Mouse (Mus musculus) G1E-ER4 (cell line): ENCODE results near the gene Cacna1d. TPM values are rescaled to one million over a fixed set of nuclear protein-coding genes. Genes with fewer than 3 reads are reported as not detected.

Experiments
- GATA1 ChIP-seq: IDR thresholded peaks from one replicate; pipeline ENCODE4 v1.8.0; 2012; ENCODE audit warnings: low read length, inconsistent platforms
- polyA plus RNA-seq: library from polyadenylated mRNA; stranded (reverse); fragments of >175 nt; gene quantifications from 2 replicates; pipeline ENCODE4 v1.2.3, GENCODE M21; 2012

Gene Cacna1d
- polyA plus RNA-seq, 1 experiment: not detected

DNA sequence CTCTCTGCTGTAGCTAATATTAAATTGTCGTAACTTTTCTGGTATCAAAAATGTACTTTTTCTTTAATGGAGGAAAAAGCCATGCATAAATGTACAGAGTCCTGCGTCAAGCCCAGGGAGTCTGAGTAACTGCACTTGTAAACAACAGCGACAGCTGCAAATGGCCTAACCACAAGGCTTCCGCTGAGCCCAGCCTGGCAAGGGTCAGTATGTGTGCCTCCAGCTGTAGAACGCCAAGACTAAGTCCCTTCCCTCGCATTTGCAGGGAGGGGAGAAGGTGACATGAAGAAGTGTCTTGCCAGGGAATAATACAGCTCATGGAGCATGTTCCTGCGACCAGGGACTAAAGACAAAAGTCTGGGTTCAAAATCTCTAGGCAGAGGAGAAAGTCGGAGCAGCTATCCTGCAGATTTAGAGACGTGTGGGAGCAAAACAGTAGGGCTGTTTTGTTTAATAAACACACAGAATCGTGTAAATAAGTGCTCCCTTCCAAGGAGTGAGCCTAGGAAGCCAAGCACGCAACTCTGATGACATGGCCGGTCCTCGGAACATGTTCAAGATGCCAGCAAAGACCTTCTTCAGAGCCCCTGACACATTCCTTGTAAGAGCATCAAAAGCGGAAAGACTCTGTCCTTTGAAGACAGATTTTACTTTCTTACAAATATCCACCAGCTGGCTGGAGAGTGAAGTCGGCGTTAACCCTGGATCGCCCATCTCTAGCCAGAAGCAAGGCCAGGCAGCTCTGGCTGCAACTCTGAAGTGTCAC, 160.7 kb downstream of the Cacna1d start:
- TF ChIP-seq GATA1: no peak

DNA sequence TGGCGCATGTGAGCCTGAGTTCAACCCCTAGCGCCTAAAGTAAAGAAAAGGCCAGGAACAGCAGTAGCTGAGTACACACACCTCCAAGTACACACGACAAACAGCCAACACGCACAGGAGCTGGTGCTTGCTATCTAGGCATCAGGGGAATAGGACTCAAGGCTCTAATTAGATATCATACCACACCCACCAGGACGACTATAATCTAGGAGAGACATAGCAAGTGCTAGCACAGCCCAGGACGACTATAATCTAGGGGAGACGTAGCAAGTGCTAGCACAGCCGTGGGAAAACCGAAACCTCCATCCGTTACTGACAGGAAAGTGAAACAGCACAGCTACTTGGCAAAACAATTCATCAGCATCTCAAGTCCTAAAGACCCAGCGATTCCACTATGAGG, 162.1 kb downstream of the Cacna1d start:
- no peak for TF ChIP-seq GATA1

GRCm38 (mm10) chr14:30327452-30327851, 163.8 kb downstream of the Cacna1d start:
- TF ChIP-seq GATA1: no peak

GRCm38 (mm10) chr14:30327051-30327450, 164.2 kb downstream of the Cacna1d start:
- TF ChIP-seq GATA1: no peak

DNA sequence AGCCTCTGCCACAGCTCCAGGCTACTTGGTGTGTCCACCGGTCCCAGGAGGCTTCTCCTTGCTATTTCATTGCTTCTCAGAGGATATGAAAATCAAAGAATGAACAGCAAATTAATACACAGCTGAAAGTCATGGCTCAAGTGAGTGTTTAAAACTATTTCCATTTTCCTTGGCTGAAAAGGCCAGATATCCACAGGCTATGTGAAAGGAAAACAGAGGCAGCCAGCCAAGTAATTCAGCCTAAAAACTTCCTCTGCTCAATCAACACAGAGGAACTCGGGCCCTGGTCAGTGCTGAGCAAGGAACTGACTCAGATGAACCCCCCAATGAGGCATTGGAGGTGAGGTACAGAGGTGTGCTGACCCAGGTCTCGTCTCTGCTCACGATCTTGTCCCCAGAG, 165.0 kb downstream of the Cacna1d start:
- no peak for TF ChIP-seq GATA1

GRCm38 (mm10) chr14:30324994-30325393, 166.3 kb downstream of the Cacna1d start:
- no peak for TF ChIP-seq GATA1

DNA sequence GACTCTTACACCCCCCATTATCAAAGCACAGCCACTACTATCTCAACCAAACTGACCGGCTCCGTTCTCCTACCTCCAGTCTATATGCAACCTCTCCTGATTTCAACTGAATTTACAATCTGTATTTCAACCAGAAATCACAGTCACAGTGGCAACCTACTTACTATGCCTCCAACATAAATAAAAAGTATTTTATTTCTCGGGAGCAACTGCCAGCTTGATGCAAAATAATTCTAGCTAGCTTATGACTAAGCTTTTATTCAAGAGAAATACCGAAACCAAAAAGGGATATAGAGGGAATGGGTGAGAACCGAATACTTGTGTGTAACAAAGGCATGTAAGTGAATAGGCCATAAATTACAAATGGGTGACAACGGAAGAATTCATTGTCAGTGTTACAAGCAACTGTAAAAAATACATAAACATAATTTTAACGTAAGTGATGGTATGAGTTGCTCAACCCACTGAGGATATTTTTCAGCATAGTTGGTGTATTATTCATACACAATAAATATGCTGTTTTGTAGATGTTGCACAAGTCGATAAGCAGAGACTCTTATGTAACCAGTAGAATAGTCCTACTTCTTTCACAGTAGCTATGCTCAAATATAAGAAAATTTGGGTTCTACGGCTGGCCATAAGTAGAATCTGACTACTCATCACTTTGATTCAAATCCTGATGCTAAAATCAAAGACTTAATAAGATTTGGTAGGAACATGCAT, 172.4 kb downstream of the Cacna1d start:
- TF ChIP-seq GATA1: no peak

GRCm38 (mm10) chr14:30318293-30318692, 173.0 kb downstream of the Cacna1d start:
- TF ChIP-seq GATA1: no peak

DNA sequence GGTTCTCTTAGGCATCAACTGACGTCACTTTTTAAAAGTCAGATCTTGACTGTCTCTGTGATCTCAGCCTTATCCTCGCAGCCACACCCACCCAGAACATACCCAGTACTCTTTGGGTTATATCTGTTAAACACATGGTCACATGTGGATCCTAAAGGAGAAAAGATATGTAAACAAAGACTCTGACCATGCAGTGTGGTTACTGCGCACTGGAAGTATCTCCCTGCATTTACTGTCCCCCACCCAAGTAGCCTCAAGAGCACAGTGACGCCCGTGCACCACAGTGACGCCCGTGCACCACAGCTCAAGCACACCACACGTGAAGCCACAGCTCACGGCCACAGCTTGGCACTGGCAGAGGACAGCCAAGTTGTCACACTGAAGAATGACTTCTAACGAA, 173.6 kb downstream of the Cacna1d start:
- no peak for TF ChIP-seq GATA1

DNA sequence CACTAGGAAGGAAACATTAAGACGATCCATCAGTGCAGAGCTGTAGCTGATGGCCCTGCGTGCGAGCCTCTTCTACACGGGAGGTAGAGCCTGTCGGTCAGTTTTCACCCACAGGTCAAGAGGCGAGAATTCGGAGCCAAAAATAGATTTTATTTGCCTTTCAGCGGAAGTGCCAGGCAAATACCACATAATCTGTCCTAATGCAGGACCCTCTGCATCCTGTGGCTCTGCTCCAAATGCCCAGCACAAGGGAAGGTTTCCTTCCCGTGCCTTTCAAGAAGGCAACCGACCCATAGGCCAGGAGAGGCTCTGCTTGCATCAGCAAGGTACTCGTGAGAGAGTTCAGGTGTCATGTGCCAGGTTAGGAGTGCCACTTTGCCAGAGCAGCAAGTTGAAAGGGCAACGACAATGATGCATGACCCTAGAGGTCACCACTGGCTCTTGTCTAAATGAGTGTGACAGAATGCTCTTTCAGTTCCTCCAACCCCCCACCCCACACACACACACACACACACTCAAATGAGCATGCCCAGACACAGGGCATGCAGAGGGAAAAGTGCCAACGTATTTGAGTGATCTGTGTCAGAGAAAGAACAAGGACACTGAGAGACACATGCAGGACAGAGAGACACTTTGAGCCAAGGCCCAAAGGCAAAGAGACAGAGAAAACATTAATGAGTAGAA, 179.9 kb downstream of the Cacna1d start:
- TF ChIP-seq GATA1: no peak

DNA sequence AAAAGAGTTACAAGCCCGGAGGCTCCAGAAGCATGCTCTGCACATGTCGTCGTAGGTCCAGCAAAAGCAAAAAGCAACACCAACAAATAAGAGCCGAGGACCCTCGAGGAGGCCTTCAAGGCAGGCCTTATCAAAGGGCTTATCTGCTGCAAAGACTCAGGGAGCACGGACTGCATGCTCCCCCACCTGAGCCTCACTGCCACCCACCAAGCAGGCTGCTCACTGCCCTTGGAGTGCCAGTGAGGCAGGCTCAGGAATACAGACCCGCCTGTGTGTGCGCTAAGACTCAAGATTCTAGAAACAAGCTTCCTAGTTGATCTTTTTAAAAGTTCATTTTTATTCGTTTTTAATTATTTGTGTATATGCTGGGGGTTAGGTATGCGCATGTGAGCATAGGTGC, 181.0 kb downstream of the Cacna1d start:
- TF ChIP-seq GATA1: no peak

GRCm38 (mm10) chr14:30306221-30306620, 185.0 kb downstream of the Cacna1d start:
- no peak for TF ChIP-seq GATA1

DNA sequence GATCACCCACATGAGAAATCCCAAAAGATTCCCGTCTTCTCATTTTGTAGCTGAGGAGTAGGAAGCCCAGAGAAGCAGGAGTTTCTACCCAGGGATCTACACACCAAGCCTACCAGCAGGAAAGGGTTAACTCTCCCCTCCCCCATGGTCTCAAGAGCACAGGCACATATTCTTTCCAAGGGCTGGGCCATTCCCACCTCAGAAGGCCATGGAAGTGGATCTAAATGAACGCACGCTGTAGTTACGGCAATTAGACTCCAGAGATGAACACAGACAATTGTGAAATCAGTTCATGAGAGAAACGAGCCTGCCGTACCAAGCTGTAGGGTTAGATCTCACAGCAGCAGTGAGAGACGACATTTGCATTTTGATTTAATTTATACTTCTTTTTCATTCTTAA, 191.3 kb downstream of the Cacna1d start:
- no peak for TF ChIP-seq GATA1

GRCm38 (mm10) chr14:30297492-30297891, 193.8 kb downstream of the Cacna1d start:
- TF ChIP-seq GATA1: no peak

- TF ChIP-seq GATA1: no peak
Measured at GRCm38 (mm10) chr14:30292135-30292463, 199.2 kb downstream of the Cacna1d start.

GRCm38 (mm10) chr14:30291389-30292134, 199.7 kb downstream of the Cacna1d start:
- TF ChIP-seq GATA1: no peak
